Mouse (Mus musculus): ENCODE measurements around the gene 9230112D13Rik. TPM values are rescaled to one million over a fixed set of nuclear protein-coding genes. Genes with fewer than 3 reads are reported as not detected.
A peak's percentile ranks its signal among the peaks of the same experiment; 100 is the strongest.

Gene 9230112D13Rik
- polyA plus RNA-seq, 1 experiment from 2014 or later = not detected

- Histone ChIP-seq H3K4me3 (replicated peaks) (no peak overlapping the region), H3K4me2 (replicated peaks) (no peak overlapping the region), H3K27me3 (replicated peaks) (no peaks in the 10 kb centered on the region), H3K36me3 (no peaks in the 10 kb centered on the region), H3K4me1 (replicated peaks) (no peaks in the 10 kb centered on the region), H3K27ac (no peak overlapping the region), H3K9ac (no peak overlapping the region), H3K9me3 (no peaks in the 10 kb centered on the region)
- WGBS = 90% methylated on average over 9 of the region's 9 CpGs
- no peak for ATAC-seq
These were observed 36.3 kb upstream of the 9230112D13Rik start for GRCm38 (mm10) chr14:34558947-34559346.

GRCm38 (mm10) chr14:34555211-34555610, 32.6 kb upstream of the 9230112D13Rik start:
- Histone ChIP-seq H3K9me3 (no peaks in the 10 kb centered on the region), H3K9ac (no peak overlapping the region), H3K4me2 (replicated peaks) (no peak overlapping the region), H3K27me3 (replicated peaks) (no peaks in the 10 kb centered on the region), H3K4me1 (replicated peaks) (0 out of 2 replicates have a peak, but pooled peaks cover 2% of the 10 kb centered on the region), H3K36me3 (no peaks in the 10 kb centered on the region), H3K4me3 (replicated peaks) (no peak overlapping the region), H3K27ac (no peak overlapping the region)
- whole genome bisulfite sequencing = 78% methylated on average over 13 of the region's 13 CpGs
- no peak for ATAC-seq

- no peak overlapping the region for H3K4me3 ChIP-seq (replicated peaks)
- no peaks in the 10 kb centered on the region for H3K36me3 ChIP-seq
- H3K4me2 ChIP-seq (replicated peaks) = no peak overlapping the region
- H3K27me3 ChIP-seq (replicated peaks) = no peaks in the 10 kb centered on the region
- H3K4me1 ChIP-seq (replicated peaks) = 0 out of 2 replicates have a peak, but pooled peaks cover 4% of the 10 kb centered on the region
- H3K9me3 ChIP-seq = no peaks in the 10 kb centered on the region
- H3K27ac ChIP-seq = no peak overlapping the region
- H3K9ac ChIP-seq = no peak overlapping the region
- 52% methylated on average over 3 of the region's 3 CpGs for WGBS
- no peak for ATAC-seq
These were observed 31.4 kb upstream of the 9230112D13Rik start for GRCm38 (mm10) chr14:34554047-34554446.

DNA sequence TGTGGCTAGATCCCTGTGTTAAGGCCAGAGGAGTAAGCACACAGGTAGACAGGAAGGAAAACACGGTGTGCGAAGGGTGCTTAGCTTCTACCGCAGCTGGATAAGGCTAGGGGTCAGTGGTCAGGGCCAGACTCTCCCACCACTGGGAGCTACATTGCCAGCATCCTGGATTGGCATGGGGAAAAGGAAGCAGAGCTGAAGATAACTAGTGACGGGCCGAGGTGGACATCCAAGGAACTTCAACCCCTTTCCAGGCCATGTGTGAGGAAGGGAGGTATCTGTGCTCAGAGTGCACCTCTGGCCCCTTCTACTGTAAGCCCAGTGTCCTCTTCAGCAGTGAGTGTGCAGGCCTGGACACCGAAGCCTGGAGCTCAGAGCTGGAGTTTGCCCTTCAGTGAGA, 30.9 kb upstream of the 9230112D13Rik start:
- Histone ChIP-seq H3K9ac (no peak overlapping the region), H3K4me2 (replicated peaks) (no peak overlapping the region), H3K4me3 (replicated peaks) (no peak overlapping the region), H3K4me1 (replicated peaks) (0 out of 2 replicates have a peak, but pooled peaks cover 4% of the 10 kb centered on the region), H3K27me3 (replicated peaks) (no peaks in the 10 kb centered on the region), H3K36me3 (no peaks in the 10 kb centered on the region), H3K27ac (no peak overlapping the region), H3K9me3 (no peaks in the 10 kb centered on the region)
- no peak for ATAC-seq
- 85% methylated on average over 6 of the region's 6 CpGs for WGBS

GRCm38 (mm10) chr14:34552226-34552625, 29.6 kb upstream of the 9230112D13Rik start:
- H3K36me3 ChIP-seq = no peaks in the 10 kb centered on the region
- H3K27me3 ChIP-seq (replicated peaks) = no peaks in the 10 kb centered on the region
- H3K4me2 ChIP-seq (replicated peaks) = no peak overlapping the region
- no peak overlapping the region for H3K9ac ChIP-seq
- 0 out of 2 replicates have a peak, but pooled peaks cover 4% of the 10 kb centered on the region for H3K4me1 ChIP-seq (replicated peaks)
- no peak overlapping the region for H3K4me3 ChIP-seq (replicated peaks)
- no peak overlapping the region for H3K27ac ChIP-seq
- no peaks in the 10 kb centered on the region for H3K9me3 ChIP-seq
- no peak for ATAC-seq
- 88% methylated on average over 5 of the region's 5 CpGs for WGBS

DNA sequence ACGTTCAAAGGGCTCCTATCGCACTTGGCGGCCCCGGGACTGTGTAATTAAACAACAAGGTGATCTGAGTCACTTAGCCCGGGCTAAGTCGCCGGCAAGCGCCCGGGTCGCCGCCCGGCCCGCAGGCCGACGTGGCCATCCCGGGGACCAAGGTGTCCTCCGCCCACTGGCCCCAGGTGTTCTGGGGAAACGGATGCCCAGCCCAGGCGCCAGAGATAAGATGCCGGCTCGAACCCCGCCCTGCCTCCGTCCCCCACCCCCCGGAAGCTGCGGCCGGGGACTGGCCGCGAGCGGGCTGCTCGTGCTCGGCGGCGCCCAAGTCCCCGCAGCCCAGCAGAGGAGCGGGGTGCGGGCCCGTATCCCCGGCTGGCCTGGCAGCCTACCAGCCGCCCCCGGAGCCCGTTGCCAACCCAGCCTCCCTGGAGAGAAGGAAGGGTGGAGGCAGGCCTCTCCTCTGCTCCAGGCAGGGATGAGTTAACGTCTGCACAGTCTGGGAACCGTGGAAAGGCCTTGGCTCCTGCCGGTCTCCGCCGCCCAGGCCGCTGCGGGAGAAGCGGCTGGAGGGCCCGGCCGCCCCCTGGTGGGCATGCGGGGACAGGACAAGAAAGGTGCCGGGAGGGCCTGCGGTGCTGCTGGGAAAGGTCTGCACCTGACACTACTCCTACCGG, 26.5 kb upstream of the 9230112D13Rik start:
- no peaks in the 10 kb centered on the region for H3K9me3 ChIP-seq
- peaks cover 15% of the 10 kb centered on the region; the same call in 1 of the 2 replicates for H3K4me1 ChIP-seq (replicated peaks)
- H3K27ac ChIP-seq = peak overlapping the region; percentile 88
- H3K4me3 ChIP-seq (replicated peaks) = peak overlapping the region; percentile 83
- H3K4me2 ChIP-seq (replicated peaks) = peak overlapping the region; percentile 92
- peak; percentile 95 for ATAC-seq
- no peaks in the 10 kb centered on the region for H3K27me3 ChIP-seq (replicated peaks)
- H3K9ac ChIP-seq = peak overlapping the region; percentile 83
- WGBS = under 1% methylated on average over 55 of the region's 55 CpGs
- H3K36me3 ChIP-seq = no peaks in the 10 kb centered on the region

DNA sequence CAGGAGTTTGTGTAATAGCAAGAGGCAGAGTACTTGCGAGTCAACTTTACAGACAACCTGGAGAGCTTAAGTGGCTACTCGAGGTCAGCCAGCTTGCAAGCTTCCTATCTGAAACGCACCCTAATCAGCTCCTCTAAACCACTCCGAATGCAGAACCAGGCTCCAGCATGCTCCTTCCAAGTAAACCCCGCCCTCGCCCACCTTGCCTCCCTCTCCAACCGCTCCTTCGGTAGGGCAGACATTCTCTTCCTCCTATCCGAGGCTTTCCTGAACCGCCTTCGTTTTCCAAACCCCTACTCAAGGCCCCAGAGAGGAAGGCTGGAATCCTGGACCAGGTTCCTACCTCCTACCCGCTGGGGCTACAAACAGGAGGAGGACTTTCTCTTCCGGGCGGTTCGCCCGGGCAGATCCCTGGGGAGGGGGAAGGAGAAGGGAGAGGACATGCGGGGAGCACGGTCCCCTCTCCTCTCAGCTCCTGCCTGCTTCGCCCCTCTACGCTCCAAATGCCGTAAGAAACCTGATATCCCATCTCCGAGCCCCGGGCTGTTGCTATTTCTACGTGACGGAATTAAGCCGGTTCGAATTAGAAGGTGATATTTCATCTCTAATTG, 25.9 kb upstream of the 9230112D13Rik start:
- 2% methylated on average over 27 of the region's 27 CpGs for WGBS
- H3K27ac ChIP-seq = peak overlapping the region; percentile 88

DNA sequence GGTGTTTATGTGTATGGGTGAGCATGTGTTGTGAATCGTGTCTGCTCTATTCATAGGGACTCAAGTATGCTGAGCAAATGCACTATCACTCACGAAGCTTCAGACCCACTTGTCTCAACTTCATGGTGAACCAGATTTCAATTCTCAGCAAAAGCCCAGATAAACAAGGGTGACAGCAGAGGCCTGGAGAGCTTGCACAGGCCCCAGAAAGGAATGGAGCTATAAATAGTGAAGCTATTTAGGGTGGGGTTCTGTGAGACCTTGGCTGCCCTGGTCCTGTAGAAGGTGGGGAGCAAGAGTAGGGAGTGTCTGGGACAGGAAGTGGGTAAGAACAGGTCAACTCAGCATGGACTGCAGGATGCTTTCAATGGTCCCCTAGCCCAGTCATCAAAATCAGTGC, 21.9 kb upstream of the 9230112D13Rik start:
- Histone ChIP-seq H3K27me3 (replicated peaks) (0 out of 2 replicates have a peak, but pooled peaks cover 2% of the 10 kb centered on the region), H3K4me2 (replicated peaks) (no peak overlapping the region), H3K36me3 (no peaks in the 10 kb centered on the region), H3K4me1 (replicated peaks) (peaks cover 24% of the 10 kb centered on the region), H3K9ac (no peak overlapping the region), H3K4me3 (replicated peaks) (no peak overlapping the region), H3K9me3 (no peaks in the 10 kb centered on the region), H3K27ac (no peak overlapping the region)
- WGBS = 28% methylated on average over 2 of the region's 2 CpGs
- ATAC-seq = no peak

More for the DNA sequence above, 25.9 kb upstream of the 9230112D13Rik start:
- ATAC-seq = peak; percentile 71
- Histone ChIP-seq H3K9me3 (no peaks in the 10 kb centered on the region), H3K9ac (peak overlapping the region; percentile 83), H3K4me3 (replicated peaks) (peak overlapping the region; percentile 83), H3K4me2 (replicated peaks) (peak overlapping the region; percentile 92), H3K27me3 (replicated peaks) (no peaks in the 10 kb centered on the region), H3K36me3 (no peaks in the 10 kb centered on the region), H3K4me1 (replicated peaks) (peaks cover 17% of the 10 kb centered on the region; the same call in 1 of the 2 replicates)

- Histone ChIP-seq H3K4me3 (replicated peaks) (no peak overlapping the region), H3K9me3 (no peaks in the 10 kb centered on the region), H3K27ac (peak overlapping the region; percentile 58), H3K27me3 (replicated peaks) (0 out of 2 replicates have a peak, but pooled peaks cover 2% of the 10 kb centered on the region), H3K36me3 (no peaks in the 10 kb centered on the region), H3K4me1 (replicated peaks) (peaks cover 22% of the 10 kb centered on the region), H3K9ac (no peak overlapping the region), H3K4me2 (replicated peaks) (no peak overlapping the region)
- WGBS = 90% methylated on average over 6 of the region's 6 CpGs
- ATAC-seq = no peak
These were observed 21.4 kb upstream of the 9230112D13Rik start for GRCm38 (mm10) chr14:34544001-34544400.

GRCm38 (mm10) chr14:34543596-34543995, 21.0 kb upstream of the 9230112D13Rik start:
- peaks cover 22% of the 10 kb centered on the region for H3K4me1 ChIP-seq (replicated peaks)
- no peaks in the 10 kb centered on the region for H3K36me3 ChIP-seq
- no peak for ATAC-seq
- peak overlapping the region; percentile 58 for H3K27ac ChIP-seq
- no peak overlapping the region for H3K9ac ChIP-seq
- 0 out of 2 replicates have a peak, but pooled peaks cover 2% of the 10 kb centered on the region for H3K27me3 ChIP-seq (replicated peaks)
- 81% methylated on average over 6 of the region's 6 CpGs for WGBS
- H3K4me3 ChIP-seq (replicated peaks) = no peak overlapping the region
- H3K4me2 ChIP-seq (replicated peaks) = no peak overlapping the region
- no peaks in the 10 kb centered on the region for H3K9me3 ChIP-seq

GRCm38 (mm10) chr14:34541896-34542295, 19.3 kb upstream of the 9230112D13Rik start:
- Histone ChIP-seq H3K4me3 (replicated peaks) (no peak overlapping the region), H3K4me1 (replicated peaks) (peaks cover 22% of the 10 kb centered on the region), H3K9me3 (no peaks in the 10 kb centered on the region), H3K27me3 (replicated peaks) (0 out of 2 replicates have a peak, but pooled peaks cover 2% of the 10 kb centered on the region), H3K36me3 (no peaks in the 10 kb centered on the region), H3K4me2 (replicated peaks) (no peak overlapping the region), H3K9ac (no peak overlapping the region), H3K27ac (peak overlapping the region; percentile 51; the same call in 1 of the 2 replicates)
- WGBS = 86% methylated on average over 5 of the region's 5 CpGs
- ATAC-seq = no peak

GRCm38 (mm10) chr14:34540685-34541162, 18.1 kb upstream of the 9230112D13Rik start:
- H3K27ac ChIP-seq = peak overlapping the region; percentile 86
- H3K27me3 ChIP-seq (replicated peaks) = 0 out of 2 replicates have a peak, but pooled peaks cover 2% of the 10 kb centered on the region
- WGBS = 10% methylated on average over 17 of the region's 17 CpGs
- peaks cover 24% of the 10 kb centered on the region for H3K4me1 ChIP-seq (replicated peaks)
- no peak overlapping the region for H3K4me3 ChIP-seq (replicated peaks)
- H3K4me2 ChIP-seq (replicated peaks) = peak overlapping the region; percentile 28
- no peaks in the 10 kb centered on the region for H3K36me3 ChIP-seq
- ATAC-seq = peak; percentile 84
- H3K9ac ChIP-seq = no peak overlapping the region
- no peaks in the 10 kb centered on the region for H3K9me3 ChIP-seq

All from intestine, embryonic 15.5 days (tissue).